Mouse (Mus musculus): ENCODE measurements around the gene Nat8f2.

The Nat8f2 gene

GRCm38 (mm10) chr6:85822286-85822685 lies 46.7 kb downstream of the Nat8f2 start:
- no peak for DNase-seq (ENCODE audit: low spot score)

GRCm38 (mm10) chr6:85820837-85821236 lies 48.1 kb downstream of the Nat8f2 start, which contains the start of the genes Nat8f6 and Nat8f5:
Nat8f6 (minus strand) TSS chr6:85820954.
Nat8f5 (minus strand) TSS chr6:85820972.
- DNase-seq (ENCODE audit: low spot score) = no peak

GRCm38 (mm10) chr6:85818338-85818737 lies 50.6 kb downstream of the Nat8f2 start:
- no peak for DNase-seq (ENCODE audit: low spot score)

Data from c-Kit-positive CD71-positive TER-119-positive erythroid progenitor cells, embryonic 14.5 days (primary cell).